Mouse (Mus musculus) urinary bladder, postnatal 25 days (tissue): ENCODE results near the gene Snx29.
"Not testable (repeated sequence)": the region's sequence is repeated elsewhere in the genome, so short reads cannot be mapped to it uniquely, and the experiment has no call there.

Source experiments
- DNase-seq: peaks from one replicate; pipeline ENCODE4 v3.0.0; 2022; ENCODE audit warnings: low spot score

Gene Snx29

GRCm38 (mm10) chr16:11537663-11538062 lies 215.0 kb downstream of the Snx29 start:
- no peak for DNase-seq

DNA sequence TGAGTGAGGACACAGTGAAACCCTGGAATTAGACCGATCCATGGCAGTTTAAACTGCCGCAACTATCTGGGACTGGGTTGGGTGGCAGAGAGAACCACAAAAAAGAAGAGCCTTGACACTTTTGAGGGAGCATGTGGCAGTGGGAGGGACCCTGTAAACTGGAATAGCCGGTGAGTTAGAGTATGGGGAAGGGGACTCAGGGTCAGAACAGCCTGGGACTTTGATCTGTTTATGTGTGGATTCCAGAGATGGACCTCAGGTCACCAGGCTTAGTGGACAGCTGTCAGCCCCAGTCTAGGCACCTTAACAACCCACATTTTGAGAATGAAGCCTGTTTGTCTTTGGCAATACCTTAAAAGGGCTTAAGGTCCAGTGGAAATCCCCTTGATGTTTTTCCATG lies 215.5 kb downstream of the Snx29 start:
- no peak for DNase-seq

DNA sequence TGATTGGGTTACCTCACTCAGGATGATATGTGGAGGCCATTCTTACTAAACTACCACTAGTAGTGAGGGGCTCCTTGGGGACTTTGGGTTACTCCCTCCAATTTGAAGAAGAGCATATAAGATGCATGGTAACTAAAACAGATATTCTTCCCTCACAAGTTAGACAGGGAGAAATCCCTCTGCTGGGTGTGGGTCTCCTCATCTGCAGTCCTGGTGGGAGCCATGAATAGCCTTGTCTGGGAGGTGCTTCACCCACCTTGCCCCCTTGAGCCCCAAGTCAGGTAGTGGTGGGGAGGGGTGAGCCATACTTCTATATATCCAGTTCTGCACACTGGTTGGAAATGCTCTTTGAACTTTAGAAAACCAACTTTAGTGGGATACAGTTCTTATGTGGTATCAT lies 218.3 kb downstream of the Snx29 start:
- no peak for DNase-seq

- no peak for DNase-seq
These were observed 219.1 kb downstream of the Snx29 start for GRCm38 (mm10) chr16:11541769-11542168.

- DNase-seq, result no peak
These were observed 227.5 kb downstream of the Snx29 start for GRCm38 (mm10) chr16:11550043-11550725.

DNA sequence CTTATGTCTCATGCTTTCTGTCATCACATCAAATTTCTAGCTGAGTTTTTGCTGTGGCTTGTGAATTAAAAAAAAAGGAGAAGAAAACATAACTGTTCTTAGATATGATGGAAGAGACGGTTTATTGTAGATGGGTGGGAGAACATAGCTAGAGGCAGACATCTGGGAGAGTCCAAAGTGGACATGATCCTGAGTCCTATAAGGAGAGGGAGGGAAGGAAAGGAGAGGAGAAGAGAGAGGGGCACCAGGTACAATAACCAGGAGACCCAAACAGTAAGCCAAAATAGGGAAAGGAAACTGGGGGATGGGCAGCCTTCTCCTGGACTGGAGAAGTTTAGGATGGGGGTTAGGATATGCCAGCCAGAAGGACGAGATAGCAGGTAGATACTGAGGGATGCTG lies 239.0 kb downstream of the Snx29 start:
- DNase-seq, result no peak

DNA sequence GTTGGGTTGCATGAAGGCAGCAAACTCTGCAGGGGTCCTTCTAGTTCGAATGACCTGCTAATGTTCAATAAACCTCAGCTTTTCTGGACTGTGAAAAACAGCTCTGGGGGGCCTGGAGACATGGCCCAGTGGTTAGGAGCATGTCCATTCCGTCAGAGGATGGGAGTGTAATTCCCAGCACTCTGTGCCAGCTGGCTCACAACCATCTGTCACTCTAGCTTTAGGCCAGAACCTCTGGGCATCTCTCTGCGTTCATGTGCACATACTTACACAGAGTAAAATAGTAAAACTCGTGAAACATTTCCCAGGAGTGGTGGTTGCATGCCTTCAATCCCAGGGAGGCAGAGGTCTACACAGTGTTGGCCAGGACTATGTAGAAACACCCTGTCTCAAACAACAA lies 241.1 kb downstream of the Snx29 start:
- no peak for DNase-seq

- no peak for DNase-seq
These were observed 242.4 kb downstream of the Snx29 start for GRCm38 (mm10) chr16:11565126-11565525.

GRCm38 (mm10) chr16:11567594-11567993 lies 244.9 kb downstream of the Snx29 start:
- no peak for DNase-seq

- DNase-seq, result no peak
These were observed 245.4 kb downstream of the Snx29 start for GRCm38 (mm10) chr16:11568095-11568494.

DNA sequence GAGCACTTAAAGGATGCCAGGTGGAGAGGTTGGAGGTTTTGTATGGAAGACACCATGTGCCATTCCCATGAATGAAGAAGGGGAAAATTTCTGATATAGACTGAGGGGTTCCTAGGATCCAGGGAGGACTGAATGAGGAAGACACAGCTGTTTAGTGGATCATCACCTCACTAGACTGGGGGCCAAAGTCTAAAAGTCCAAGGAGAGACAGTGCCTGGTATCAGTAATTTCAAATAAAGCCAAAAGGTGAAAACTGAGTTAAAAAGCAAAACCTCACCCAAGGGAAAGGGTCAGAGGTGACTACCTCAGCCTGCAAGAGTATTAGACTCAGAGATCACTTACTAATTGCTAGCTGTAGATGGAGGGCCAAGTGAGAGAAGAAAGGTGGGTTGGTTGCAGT lies 245.9 kb downstream of the Snx29 start:
- DNase-seq, result no peak

- no peak for DNase-seq
These were observed 246.4 kb downstream of the Snx29 start for GRCm38 (mm10) chr16:11569127-11569526.

GRCm38 (mm10) chr16:11570072-11570471 lies 247.4 kb downstream of the Snx29 start:
- no peak for DNase-seq

DNA sequence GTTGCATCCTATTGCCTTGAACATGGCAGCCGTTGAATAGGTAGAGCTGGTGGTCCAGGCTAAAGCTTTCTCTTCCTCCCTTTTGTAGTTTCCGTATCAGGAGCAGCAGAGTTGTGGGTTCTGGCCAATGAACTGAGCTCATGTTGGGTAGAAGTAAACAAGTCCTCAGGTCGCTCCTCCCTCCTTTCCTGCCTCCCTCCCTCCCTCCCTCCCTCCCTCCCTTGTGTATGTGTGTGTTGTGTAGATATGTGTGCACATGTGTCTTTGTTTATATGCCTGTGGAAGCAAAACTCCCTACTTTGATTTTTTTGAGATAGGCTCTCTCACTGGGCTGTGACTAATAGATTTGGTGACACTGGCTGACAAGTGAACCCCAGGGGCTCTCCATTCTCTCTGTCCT lies 251.8 kb downstream of the Snx29 start:
- DNase-seq, result no peak

- not testable (repeated sequence) for DNase-seq
These were observed 253.0 kb downstream of the Snx29 start for GRCm38 (mm10) chr16:11575733-11576132.

GRCm38 (mm10) chr16:11577541-11578255 lies 255.0 kb downstream of the Snx29 start:
- no peak for DNase-seq

GRCm38 (mm10) chr16:11579676-11580098 lies 257.0 kb downstream of the Snx29 start:
- peak; percentile 8 for DNase-seq

DNA sequence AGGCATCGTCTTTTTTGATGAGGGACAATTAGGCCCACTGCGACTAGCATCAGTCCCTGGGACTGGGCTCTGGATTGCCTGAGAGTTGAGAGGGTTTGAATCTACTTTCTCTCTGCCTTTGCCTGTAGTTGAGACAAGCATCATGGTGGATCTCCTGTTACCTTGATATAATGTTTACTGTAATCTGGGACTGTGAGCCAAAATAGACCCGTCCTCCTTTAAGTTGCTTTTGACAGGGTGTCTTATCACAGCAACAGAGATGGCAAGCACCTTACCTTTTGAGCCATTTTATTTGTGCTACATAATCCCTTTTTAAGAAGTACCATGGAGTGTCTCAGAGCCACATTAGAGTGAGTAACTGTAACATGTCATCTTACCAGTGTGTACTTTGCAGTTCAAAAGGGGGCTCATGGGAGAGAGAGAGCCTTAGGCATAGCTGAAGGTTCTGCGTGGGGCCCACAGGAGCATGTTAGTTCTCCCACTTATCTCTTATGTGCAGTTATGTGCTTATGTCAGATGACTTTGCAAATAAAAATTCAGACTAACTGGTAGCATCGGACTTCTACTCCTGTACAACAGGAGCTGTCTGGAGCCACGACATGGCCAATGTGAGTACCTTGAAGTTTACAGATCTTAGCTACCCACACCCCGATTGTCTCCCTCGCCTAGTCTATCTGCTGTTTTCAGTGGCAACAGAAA lies 261.4 kb downstream of the Snx29 start:
- no peak for DNase-seq

GRCm38 (mm10) chr16:11588689-11589088 lies 266.0 kb downstream of the Snx29 start:
- no peak for DNase-seq

GRCm38 (mm10) chr16:11589336-11589735 lies 266.6 kb downstream of the Snx29 start:
- DNase-seq, result no peak

DNA sequence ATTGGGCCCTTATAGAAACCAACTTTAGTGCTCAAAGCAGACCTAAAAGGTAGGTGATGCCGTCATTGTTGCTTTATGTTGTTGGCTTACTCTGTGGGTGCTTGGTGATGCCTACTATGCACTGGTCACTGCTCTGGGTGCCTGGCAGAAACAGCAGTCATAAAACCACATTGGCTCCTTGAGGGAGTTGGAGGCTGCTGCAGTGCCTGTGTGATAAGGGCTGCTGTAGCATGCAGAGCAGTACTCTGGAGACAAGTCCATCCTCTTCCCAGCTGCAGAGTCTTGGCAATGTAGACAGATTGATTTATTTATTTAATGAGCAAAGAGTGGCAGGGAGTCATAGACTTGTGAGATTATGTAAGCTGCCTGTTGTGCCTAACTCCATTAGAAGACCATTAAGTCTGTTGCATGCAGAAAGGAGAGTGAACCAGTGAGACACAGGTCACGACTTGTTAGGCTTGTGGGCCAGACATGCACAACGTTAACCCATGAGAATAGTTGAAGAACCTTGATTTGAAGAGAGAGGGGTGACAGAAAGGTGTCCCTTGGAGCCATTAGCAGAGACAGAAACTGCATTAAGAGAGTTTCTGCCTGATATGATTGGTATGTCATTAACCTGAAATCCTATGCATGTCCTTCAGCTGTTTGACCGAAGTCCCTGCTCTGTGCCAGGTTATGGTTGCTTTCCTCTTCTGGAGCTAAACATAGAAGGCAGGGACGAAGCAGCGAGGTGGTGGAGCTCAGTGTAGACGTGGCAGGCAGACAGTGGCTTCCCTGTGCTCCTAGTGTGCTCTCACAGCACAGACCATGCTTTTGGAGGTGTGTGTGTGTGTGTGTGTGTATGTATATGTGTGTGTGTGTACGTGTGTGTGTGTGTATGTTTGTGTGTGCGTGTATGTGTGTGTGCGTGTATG lies 267.3 kb downstream of the Snx29 start:
- DNase-seq, result no peak

GRCm38 (mm10) chr16:11596599-11596998 lies 273.9 kb downstream of the Snx29 start:
- DNase-seq, result no peak
